Mouse (Mus musculus) testis, adult 2 months (tissue): ENCODE measurements around the gene Specc1. TPM values are rescaled to one million over a fixed set of nuclear protein-coding genes. Genes with fewer than 3 reads are reported as not detected.

Experiments used
- H3K27ac ChIP-seq: fragments of 200-500 bp; 2 replicates; pipeline ENCODE4 v1.5.1; 2012; ENCODE audit warnings: low read depth, low read length; ENCODE audit not compliant: control insufficient read depth, insufficient read depth
- H3K27me3 ChIP-seq: fragments of 200-500 bp; 2 replicates; pipeline ENCODE4 v1.6.1; 2012; ENCODE audit warnings: mild to moderate bottlenecking, low read length, moderate library complexity; ENCODE audit not compliant: control insufficient read depth, insufficient read depth
- H3K36me3 ChIP-seq: fragments of 200-500 bp; 2 replicates; pipeline ENCODE4 v1.6.1; 2012; ENCODE audit warnings: mild to moderate bottlenecking, low read length; ENCODE audit not compliant: control insufficient read depth, insufficient read depth
- H3K4me1 ChIP-seq: fragments of 200-500 bp; 2 replicates; pipeline ENCODE4 v1.6.1; 2012; ENCODE audit warnings: low read length; ENCODE audit not compliant: control insufficient read depth, insufficient read depth
- H3K4me3 ChIP-seq: fragments of 200-500 bp; 2 replicates; pipeline ENCODE4 v1.5.1; 2012; ENCODE audit warnings: low read depth, mild to moderate bottlenecking, low read length, moderate library complexity, mixed read lengths; ENCODE audit not compliant: control insufficient read depth
- CTCF ChIP-seq: fragments of 200-500 bp; IDR thresholded peaks from 2 replicates; pipeline ENCODE4 v1.5.1; 2012; ENCODE audit warnings: low read depth, mild to moderate bottlenecking, inconsistent platforms, low read length, moderate library complexity; ENCODE audit not compliant: control insufficient read depth, insufficient read depth, insufficient replicate concordance
- POLR2A ChIP-seq: fragments of 200-500 bp; IDR thresholded peaks from 2 replicates; pipeline ENCODE4 v1.6.1; 2012; ENCODE audit warnings: low read depth, mild to moderate bottlenecking, inconsistent platforms, low read length, moderate library complexity; ENCODE audit not compliant: control insufficient read depth
- polyA plus RNA-seq: library from polyadenylated mRNA; depleted of rRNA; stranded (reverse); fragments of >200 nt; gene quantifications from 2 replicates; pipeline ENCODE4 v1.2.3, GENCODE M21; 2012

Specc1 gene
- polyA plus RNA-seq, 1 experiment, result 10.0 TPM

- Histone ChIP-seq H3K4me1 (no peaks in the 10 kb centered on the region), H3K36me3 (no peaks in the 10 kb centered on the region), H3K4me3 (no peak overlapping the region), H3K27me3 (no peaks in the 10 kb centered on the region), H3K27ac (no peak overlapping the region)
- TF ChIP-seq CTCF (no peak), POLR2A (no peak)
Observed at GRCm38 (mm10) chr11:62145216-62146110, 188.9 kb downstream of the Specc1 start.

GRCm38 (mm10) chr11:62146661-62147060 lies 190.1 kb downstream of the Specc1 start:
- H3K36me3 ChIP-seq, result no peaks in the 10 kb centered on the region
- no peak overlapping the region for H3K27ac ChIP-seq
- H3K4me1 ChIP-seq, result no peaks in the 10 kb centered on the region
- H3K27me3 ChIP-seq, result no peaks in the 10 kb centered on the region
- TF ChIP-seq CTCF (no peak), POLR2A (no peak)
- H3K4me3 ChIP-seq, result no peak overlapping the region

GRCm38 (mm10) chr11:62148026-62148425 lies 191.5 kb downstream of the Specc1 start:
- Histone ChIP-seq H3K27me3 (no peaks in the 10 kb centered on the region), H3K27ac (no peak overlapping the region), H3K4me3 (no peak overlapping the region), H3K4me1 (no peaks in the 10 kb centered on the region), H3K36me3 (no peaks in the 10 kb centered on the region)
- no peak for TF ChIP-seq POLR2A
- TF ChIP-seq CTCF, result no peak

- H3K4me3 ChIP-seq, result no peak overlapping the region
- H3K4me1 ChIP-seq, result no peaks in the 10 kb centered on the region
- no peak for TF ChIP-seq POLR2A
- TF ChIP-seq CTCF, result no peak
- H3K36me3 ChIP-seq, result no peaks in the 10 kb centered on the region
- no peaks in the 10 kb centered on the region for H3K27me3 ChIP-seq
- no peak overlapping the region for H3K27ac ChIP-seq
Observed at GRCm38 (mm10) chr11:62148449-62148848, 191.9 kb downstream of the Specc1 start.

GRCm38 (mm10) chr11:62153057-62153456 lies 196.5 kb downstream of the Specc1 start:
- H3K27me3 ChIP-seq, result no peaks in the 10 kb centered on the region
- H3K36me3 ChIP-seq, result no peaks in the 10 kb centered on the region
- no peak overlapping the region for H3K27ac ChIP-seq
- H3K4me3 ChIP-seq, result no peak overlapping the region
- no peaks in the 10 kb centered on the region for H3K4me1 ChIP-seq
- no peak for TF ChIP-seq CTCF
- TF ChIP-seq POLR2A, result no peak

- Histone ChIP-seq H3K36me3 (no peaks in the 10 kb centered on the region), H3K27me3 (no peaks in the 10 kb centered on the region), H3K4me3 (no peak overlapping the region), H3K4me1 (no peaks in the 10 kb centered on the region), H3K27ac (no peak overlapping the region)
- no peak for TF ChIP-seq CTCF
- TF ChIP-seq POLR2A, result no peak
Observed at GRCm38 (mm10) chr11:62159803-62160202, 203.2 kb downstream of the Specc1 start.

- no peaks in the 10 kb centered on the region for H3K27me3 ChIP-seq
- TF ChIP-seq CTCF (no peak), POLR2A (no peak)
- no peak overlapping the region for H3K4me3 ChIP-seq
- H3K4me1 ChIP-seq, result no peaks in the 10 kb centered on the region
- no peak overlapping the region for H3K27ac ChIP-seq
- no peaks in the 10 kb centered on the region for H3K36me3 ChIP-seq
Observed at GRCm38 (mm10) chr11:62161450-62161849, 204.9 kb downstream of the Specc1 start.
